ENCODE assay signal across 8 mouse cellular contexts in genomic region chr2:167502554-167503252, GRCm38 (mm10). TPM values are rescaled to one million over a fixed set of nuclear protein-coding genes. Genes with fewer than 3 reads are reported as not detected.
DNase-seq lines count a peak whose midpoint lies in the region; ATAC-seq and TF ChIP-seq lines count a peak whose summit lies in the region.

No protein-coding gene starts in this region.

- TF ChIP-seq CTCF in cerebellum, adult 2 months (IDR thresholded peaks at IDR 0.05; ENCODE audit: borderline replicate concordance, insufficient read depth, low read depth, low read length), result no peak

- no peaks in the 10 kb centered on the region for H3K36me3 ChIP-seq in limb, embryonic 11.5 days (ENCODE audit: control insufficient read depth, insufficient read depth, low read length)
- peaks cover 14% of the 10 kb centered on the region for H3K36me3 ChIP-seq in neural tube, embryonic 13.5 days

- 0 out of 2 replicates have a peak, but pooled peaks have one; percentile 2 for ATAC-seq in limb, embryonic 11.5 days (ENCODE audit: insufficient number of reproducible peaks, low FRiP score, low TSS enrichment, low read depth)
- peak; percentile 4; the same call in 1 of the 2 replicates for ATAC-seq in neural tube, embryonic 13.5 days (ENCODE audit: low read depth)

- H3K4me1 ChIP-seq in cerebellum, adult 2 months (ENCODE audit: control insufficient read depth, insufficient read depth, low read length), result peaks cover 15% of the 10 kb centered on the region
- peaks cover 11% of the 10 kb centered on the region for H3K4me1 ChIP-seq in limb, embryonic 11.5 days (ENCODE audit: control insufficient read depth, insufficient read depth, low read length)
- peaks cover 38% of the 10 kb centered on the region for H3K4me1 ChIP-seq in neural tube, embryonic 13.5 days (replicated peaks)

- no peak for TF ChIP-seq POLR2A in cerebellum, adult 2 months (IDR thresholded peaks at IDR 0.05; ENCODE audit: borderline replicate concordance, insufficient read depth, low read length)

- peak overlapping the region; percentile 72; the same call in 1 of the 2 replicates for H3K4me2 ChIP-seq in limb, embryonic 11.5 days (ENCODE audit: low read depth, severe bottlenecking)
- peak overlapping the region; percentile 95 for H3K4me2 ChIP-seq in neural tube, embryonic 13.5 days

- peak overlapping the region; percentile 96 for H3K27ac ChIP-seq in cerebellum, adult 2 months (ENCODE audit: insufficient read depth, low read length)
- no peak overlapping the region for H3K27ac ChIP-seq in limb, embryonic 11.5 days (replicated peaks; ENCODE audit: low read depth, low read length)
- peak overlapping the region; percentile 90 for H3K27ac ChIP-seq in neural tube, embryonic 13.5 days (replicated peaks)

- H3K27me3 ChIP-seq in cerebellum, adult 2 months (ENCODE audit: control insufficient read depth, insufficient read depth, low read length), result no peaks in the 10 kb centered on the region
- no peaks in the 10 kb centered on the region for H3K27me3 ChIP-seq in limb, embryonic 11.5 days (ENCODE audit: control insufficient read depth, insufficient read depth, low read length)
- H3K27me3 ChIP-seq in neural tube, embryonic 13.5 days, result no peaks in the 10 kb centered on the region

- H3K9me3 ChIP-seq in limb, embryonic 11.5 days (ENCODE audit: control insufficient read depth, low read length), result no peaks in the 10 kb centered on the region
- H3K9me3 ChIP-seq in neural tube, embryonic 13.5 days, result no peaks in the 10 kb centered on the region

- WGBS in cerebellum, adult 2 months, result 47% methylated on average over 13 of the region's 13 CpGs
- WGBS in limb, embryonic 11.5 days, result 48% methylated on average over 13 of the region's 13 CpGs
- 50% methylated on average over 13 of the region's 13 CpGs for WGBS in neural tube, embryonic 13.5 days

- no peak for DNase-seq in cerebellum, adult 2 months
- DNase-seq in cerebellum, postnatal 10 days, result no peak
- peak; percentile 39 for DNase-seq in thymus, postnatal 4 days
- no peak for DNase-seq in thymus, postnatal 10 days (ENCODE audit: low spot score in 2 of 2)
- no peak for DNase-seq in limb, embryonic 11.5 days (ENCODE audit: low spot score)
- no peak for DNase-seq in adrenal gland, postnatal 4 days (ENCODE audit: low spot score in 2 of 2)
- no peak for DNase-seq in retina, embryonic 14.5 days (ENCODE audit: low spot score)

- peak overlapping the region; percentile 91; the same call in 1 of the 2 replicates for H3K9ac ChIP-seq in limb, embryonic 11.5 days (ENCODE audit: low read length)
- H3K9ac ChIP-seq in neural tube, embryonic 13.5 days, result 0 out of 2 replicates have a peak overlapping the region, but pooled peaks have one; percentile 92

- H3K4me3 ChIP-seq in cerebellum, adult 2 months (replicated peaks; ENCODE audit: insufficient read depth, low read depth, low read length), result peak overlapping the region; percentile 99
- H3K4me3 ChIP-seq in limb, embryonic 11.5 days (ENCODE audit: low read depth, low read length), result peak overlapping the region; percentile 99
- peak overlapping the region; percentile 93 for H3K4me3 ChIP-seq in neural tube, embryonic 13.5 days

RNA-seq across cellular contexts. Expression of gene Spata2, which starts 10.0 kb away (rescaled TPM):
- polyA plus RNA-seq in cerebellum, adult 2 months (2012; rRNA removed), result 80.2 and 88.0 TPM in 2 replicates
- polyA plus RNA-seq in limb, embryonic 11.5 days (2014; fragmentation: Nextera tagmentation; extraction: Ambion mirVana), result 14.6 and 16.0 TPM in 2 replicates
- polyA plus RNA-seq in neural tube, embryonic 13.5 days (2015; fragmentation: Nextera tagmentation; extraction: Ambion mirVana), result 24.1 and 26.9 TPM in 2 replicates
- total RNA-seq in adrenal gland, postnatal 4 days (2021), result 10 to 100 TPM; 33.9 TPM

RNA-seq across cellular contexts. Expression of gene Rnf114, which starts 10.3 kb away (rescaled TPM):
- polyA plus RNA-seq in cerebellum, adult 2 months (2012; rRNA removed), result 101 and 106 TPM in 2 replicates
- polyA plus RNA-seq in limb, embryonic 11.5 days (2014; fragmentation: Nextera tagmentation; extraction: Ambion mirVana), result 111 and 114 TPM in 2 replicates
- polyA plus RNA-seq in neural tube, embryonic 13.5 days (2015; fragmentation: Nextera tagmentation; extraction: Ambion mirVana), result 128 TPM in 2 replicates
- total RNA-seq in adrenal gland, postnatal 4 days (2021), result 10 to 100 TPM; 65.0 to 66.6 TPM

RNA-seq across cellular contexts. Expression of gene Snai1, which starts 35.3 kb away (rescaled TPM):
- polyA plus RNA-seq in cerebellum, adult 2 months (2012; rRNA removed), result 1.1 and 1.9 TPM in 2 replicates
- polyA plus RNA-seq in limb, embryonic 11.5 days (2014; fragmentation: Nextera tagmentation; extraction: Ambion mirVana), result 102 and 104 TPM in 2 replicates
- 9.8 and 13.0 TPM in 2 replicates for polyA plus RNA-seq in neural tube, embryonic 13.5 days (2015; fragmentation: Nextera tagmentation; extraction: Ambion mirVana)
- total RNA-seq in adrenal gland, postnatal 4 days (2021), result 10 to 100 TPM; 13.2 to 14.8 TPM
